ENCODE assay signal across 8 mouse cellular contexts in the genomic region with DNA sequence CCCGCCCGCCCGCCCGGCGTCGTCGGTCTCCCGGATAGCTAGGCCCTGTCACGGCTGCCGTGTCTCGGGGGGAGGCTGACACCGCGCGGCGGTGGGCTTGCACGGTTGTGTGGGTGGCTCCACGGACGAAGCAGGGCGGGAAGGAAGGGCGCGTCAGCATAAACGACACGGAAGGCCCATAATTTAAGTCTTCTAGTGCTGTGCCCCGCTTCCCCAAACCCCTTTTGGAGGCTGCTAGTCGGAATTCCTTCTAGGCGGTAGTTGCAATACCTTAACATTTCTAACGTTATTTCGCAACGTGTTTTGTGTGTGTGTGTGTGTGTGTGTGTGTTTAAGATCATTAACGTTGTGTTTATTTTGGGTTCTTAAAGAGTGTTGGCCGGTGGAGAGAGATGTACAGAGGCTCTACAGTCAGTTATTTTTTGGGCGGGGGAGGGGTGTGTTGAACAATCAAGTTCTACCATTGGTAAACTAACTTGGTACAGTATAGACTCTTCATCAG. TPM values are rescaled to one million over a fixed set of nuclear protein-coding genes. Genes with fewer than 3 reads are reported as not detected.
DNase-seq lines count a peak whose midpoint lies in the region; ATAC-seq and TF ChIP-seq lines count a peak whose summit lies in the region.

No protein-coding gene starts in this region.

- TF ChIP-seq CTCF in left cerebral cortex, adult 2 months (IDR thresholded peaks at IDR 0.05): no peak

- H3K9ac ChIP-seq in forebrain, embryonic 12.5 days: peak overlapping the region; percentile 96
- peak overlapping the region; percentile 96 for H3K9ac ChIP-seq in limb, embryonic 14.5 days (ENCODE audit: low read depth, low read length, severe bottlenecking)

- ATAC-seq in forebrain, embryonic 12.5 days (ENCODE audit: low FRiP score): peak; percentile 61; the same call in 1 of the 2 replicates
- no peak for ATAC-seq in limb, embryonic 14.5 days (ENCODE audit: low FRiP score, low read depth)

- peak overlapping the region; percentile 59 for H3ac ChIP-seq in myocyte (ENCODE audit: control insufficient read depth, insufficient read length)

- H3K79me2 ChIP-seq in myocyte (ENCODE audit: control insufficient read depth, insufficient read depth): peaks cover 52% of the 10 kb centered on the region

- H3K4me2 ChIP-seq in forebrain, embryonic 12.5 days: peak overlapping the region; percentile 73
- H3K4me2 ChIP-seq in limb, embryonic 14.5 days (replicated peaks; ENCODE audit: low read depth, low read length, severe bottlenecking): peak overlapping the region; percentile 62
- H3K4me2 ChIP-seq in myocyte (ENCODE audit: low read depth): peak overlapping the region; percentile 82

- H3K9me3 ChIP-seq in forebrain, embryonic 12.5 days: no peaks in the 10 kb centered on the region
- no peaks in the 10 kb centered on the region for H3K9me3 ChIP-seq in limb, embryonic 14.5 days (ENCODE audit: control insufficient read depth, low read length)

- no peak for DNase-seq in left cerebral cortex, adult 2 months (ENCODE audit: extremely low spot score in 1 of 2, low spot score in 2 of 2)
- no peak for DNase-seq in left cerebral cortex, adult 8-10 months (ENCODE audit: low spot score in 2 of 2)
- DNase-seq in NIH3T3 (ENCODE audit: low read depth): peak; percentile 44
- DNase-seq in limb, embryonic 14.5 days (ENCODE audit: low spot score): peak; percentile 6
- no peak for DNase-seq in testis, postnatal 14 days (ENCODE audit: low spot score)
- no peak for DNase-seq in cerebellum, adult 9-11 months

- WGBS in forebrain, embryonic 12.5 days: under 1% methylated on average over 31 of the region's 32 CpGs
- WGBS in limb, embryonic 14.5 days: under 1% methylated on average over 24 of the region's 32 CpGs

- peak overlapping the region; percentile 93 for H3K4me3 ChIP-seq in left cerebral cortex, adult 2 months
- H3K4me3 ChIP-seq in forebrain, embryonic 12.5 days (replicated peaks): peak overlapping the region; percentile 98
- H3K4me3 ChIP-seq in limb, embryonic 14.5 days (replicated peaks; ENCODE audit: low read length): peak overlapping the region; percentile 97
- peak overlapping the region; percentile 53 for H3K4me3 ChIP-seq in myocyte

- no peak for TF ChIP-seq POLR2A in limb, embryonic 14.5 days (IDR thresholded peaks at IDR 0.05; ENCODE audit: borderline replicate concordance, extremely low read depth, insufficient read depth, insufficient read length)
- TF ChIP-seq POLR2A in myocyte (IDR thresholded peaks at IDR 0.05; ENCODE audit: insufficient read length, low read depth): no peak

- peaks cover 10% of the 10 kb centered on the region for H3K4me1 ChIP-seq in forebrain, embryonic 12.5 days
- H3K4me1 ChIP-seq in limb, embryonic 14.5 days (ENCODE audit: control insufficient read depth, insufficient read depth, low read length): peaks cover 7% of the 10 kb centered on the region; the same call in 1 of the 2 replicates

- no peaks in the 10 kb centered on the region for H3K36me3 ChIP-seq in forebrain, embryonic 12.5 days (replicated peaks)
- H3K36me3 ChIP-seq in limb, embryonic 14.5 days (ENCODE audit: control insufficient read depth, insufficient read depth, low read length): peaks cover 3% of the 10 kb centered on the region; the same call in 1 of the 2 replicates
- peaks cover 9% of the 10 kb centered on the region for H3K36me3 ChIP-seq in myocyte (ENCODE audit: control insufficient read depth, insufficient read depth)

- intact Hi-C loops in left cerebral cortex, adult 2 months (cut with DNase I): loop anchor here (2.0 to 5.0 kb wide), 3 partner anchors 45 to 87 kb away; no protein-coding TSS in a partner anchor

- H3K27ac ChIP-seq in left cerebral cortex, adult 2 months: peak overlapping the region; percentile 97
- peak overlapping the region; percentile 90 for H3K27ac ChIP-seq in forebrain, embryonic 12.5 days
- peak overlapping the region; percentile 96 for H3K27ac ChIP-seq in limb, embryonic 14.5 days (replicated peaks; ENCODE audit: low read depth, low read length)

- H3K27me3 ChIP-seq in forebrain, embryonic 12.5 days: no peaks in the 10 kb centered on the region
- no peaks in the 10 kb centered on the region for H3K27me3 ChIP-seq in limb, embryonic 14.5 days (ENCODE audit: control insufficient read depth, insufficient read depth, low read length)
- no peaks in the 10 kb centered on the region for H3K27me3 ChIP-seq in myocyte (ENCODE audit: control insufficient read depth, insufficient read depth, insufficient read length)

TF ChIP-seq in myocyte, 11 proteins besides CTCF, POLR2A, EP300 and RAD21:
- no peak for TF ChIP-seq TCF12 (IDR thresholded peaks at IDR 0.05; ENCODE audit: insufficient read depth, poor library complexity, severe bottlenecking)
TF ChIP-seq in myocyte: peak in this region for 0.

RNA-seq across cellular contexts. Expression of a gene that starts 0.6 kb away (rescaled TPM):
- 10 to 100 TPM; 92.3 to 96.3 TPM for total RNA-seq in left cerebral cortex, adult 2 months (2021)
- total RNA-seq in left cerebral cortex, adult 8-10 months (2022): 10 to 100 TPM; 78.0 to 92.2 (median 85.1) TPM
- polyA plus RNA-seq in forebrain, embryonic 12.5 days (2016; fragmentation: Nextera tagmentation; extraction: Ambion mirVana): 33.5 and 33.6 TPM in 2 replicates
- polyA plus RNA-seq in limb, embryonic 14.5 days (2012; rRNA removed): 11.1 and 15.3 TPM in 2 replicates
- 27.0 and 28.5 TPM in 2 replicates for polyA plus RNA-seq in limb, embryonic 14.5 days (2014; fragmentation: Nextera tagmentation; extraction: Ambion mirVana)
- polyA plus RNA-seq in myocyte (2012; fragmentation: generic; extraction: Trizol): 7.8 TPM

RNA-seq across cellular contexts. Expression of a gene that starts 50.4 kb away (rescaled TPM):
- total RNA-seq in left cerebral cortex, adult 2 months (2021): 1 to 10 TPM; 4.4 to 5.5 TPM
- 1 to 10 TPM; 3.2 to 4.8 (median 3.9) TPM for total RNA-seq in left cerebral cortex, adult 8-10 months (2022)
- 16.1 and 17.0 TPM in 2 replicates for polyA plus RNA-seq in forebrain, embryonic 12.5 days (2016; fragmentation: Nextera tagmentation; extraction: Ambion mirVana)
- 3.8 and 4.9 TPM in 2 replicates for polyA plus RNA-seq in limb, embryonic 14.5 days (2012; rRNA removed)
- polyA plus RNA-seq in limb, embryonic 14.5 days (2014; fragmentation: Nextera tagmentation; extraction: Ambion mirVana): 5.9 and 6.5 TPM in 2 replicates
- polyA plus RNA-seq in myocyte (2012; fragmentation: generic; extraction: Trizol): 0.44 TPM

Comparison
In these comparisons a context has a peak if more than half of its experiments do, and no peak if none do; other contexts are left out.
1. DNase-seq: peak in NIH3T3 (single experiment) and limb, embryonic 14.5 days (single experiment); none in left cerebral cortex, adult 2 months (0 of 2), left cerebral cortex, adult 8-10 months (0 of 2), testis, postnatal 14 days (single experiment) and cerebellum, adult 9-11 months (single experiment).
2. Peak in every context shown above with its lines, with median percentiles within 50 percentile points of each other: H3K27ac ChIP-seq, H3K4me3 ChIP-seq and H3K4me2 ChIP-seq.